Mouse (Mus musculus) right cerebral cortex, postnatal 36 days (tissue): Measurements from ENCODE around the gene Itga2b.

Experiments used
- DNase-seq, 2 experiments: peaks; one replicate each; pipeline ENCODE4 v3.0.0; 2022; ENCODE audit warnings: low spot score in 2 of 2, mixed read lengths in 1 of 2

Itga2b gene

GRCm38 (mm10) chr11:102435754-102436470 is 34.0 kb downstream of the Itga2b start:
- DNase-seq = no peak

GRCm38 (mm10) chr11:102434816-102435705 is 34.9 kb downstream of the Itga2b start:
- DNase-seq = no peak

GRCm38 (mm10) chr11:102434406-102434805 is 35.5 kb downstream of the Itga2b start:
- peak; percentile 81 to 83 for DNase-seq

- no peak for DNase-seq
These were observed 36.1 kb downstream of the Itga2b start for GRCm38 (mm10) chr11:102433866-102434265.

- no peak for DNase-seq
These were observed 37.0 kb downstream of the Itga2b start for GRCm38 (mm10) chr11:102432896-102433295.

GRCm38 (mm10) chr11:102432115-102432843 is 37.6 kb downstream of the Itga2b start:
- DNase-seq = no peak

- DNase-seq = no peak
These were observed 38.2 kb downstream of the Itga2b start for GRCm38 (mm10) chr11:102431728-102432114.

GRCm38 (mm10) chr11:102431018-102431645 is 38.8 kb downstream of the Itga2b start:
- peak in 1 of 2 experiments; percentile 63 for DNase-seq

- DNase-seq = peak; percentile 90 to 96
These were observed 39.6 kb downstream of the Itga2b start, which contains the start of gene Grn for GRCm38 (mm10) chr11:102430121-102431017. Gene Grn, plus strand, starts transcription at chr11:102430315.

- no peak for DNase-seq
These were observed 40.4 kb downstream of the Itga2b start for GRCm38 (mm10) chr11:102429551-102429950.

- no peak for DNase-seq
These were observed 40.9 kb downstream of the Itga2b start for GRCm38 (mm10) chr11:102428981-102429540.

- DNase-seq = no peak
These were observed 44.2 kb downstream of the Itga2b start for GRCm38 (mm10) chr11:102425555-102426316.

GRCm38 (mm10) chr11:102424666-102425065 is 45.3 kb downstream of the Itga2b start:
- no peak for DNase-seq

GRCm38 (mm10) chr11:102421559-102421958 is 48.4 kb downstream of the Itga2b start:
- DNase-seq = no peak

GRCm38 (mm10) chr11:102418887-102419286 is 51.0 kb downstream of the Itga2b start:
- DNase-seq = no peak

- DNase-seq = no peak
These were observed 52.8 kb downstream of the Itga2b start for GRCm38 (mm10) chr11:102417160-102417559.

GRCm38 (mm10) chr11:102415034-102415802 is 54.7 kb downstream of the Itga2b start:
- DNase-seq = no peak

- no peak for DNase-seq
These were observed 56.9 kb downstream of the Itga2b start for GRCm38 (mm10) chr11:102413059-102413458.

- DNase-seq = peak; percentile 79 to 83
These were observed 58.2 kb downstream of the Itga2b start for GRCm38 (mm10) chr11:102411704-102412103.
